Mouse (Mus musculus) retina, adult 2 months (tissue): Measurements from ENCODE around the gene Prg3.
A peak's percentile ranks its signal among the peaks of the same experiment; 100 is the strongest.

ENCODE experiments used
- DNase-seq: peaks from one replicate; pipeline ENCODE4 v3.0.0-alpha.2; 2012; ENCODE audit warnings: low read depth, low spot score

Prg3 gene

DNA sequence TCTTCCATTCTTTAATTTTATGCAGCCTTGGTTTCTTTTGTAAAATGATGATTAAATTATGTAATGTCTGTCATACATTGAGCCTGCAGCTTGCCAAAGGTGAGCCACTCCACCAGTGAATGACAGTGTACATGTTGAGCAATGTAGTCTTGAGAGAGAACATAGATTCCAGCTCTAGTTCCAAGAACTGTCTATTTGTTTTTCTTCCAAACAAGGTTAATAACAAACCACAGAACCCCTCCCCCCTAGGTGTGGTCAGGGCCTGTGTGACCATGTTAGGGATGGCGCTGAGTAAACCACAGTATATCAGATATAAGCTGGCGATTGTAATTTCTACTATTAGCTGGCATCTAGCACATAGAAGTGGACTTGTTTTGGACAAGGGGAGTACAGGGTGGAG lies 8.4 kb downstream of the Prg3 start:
- no peak for DNase-seq

DNA sequence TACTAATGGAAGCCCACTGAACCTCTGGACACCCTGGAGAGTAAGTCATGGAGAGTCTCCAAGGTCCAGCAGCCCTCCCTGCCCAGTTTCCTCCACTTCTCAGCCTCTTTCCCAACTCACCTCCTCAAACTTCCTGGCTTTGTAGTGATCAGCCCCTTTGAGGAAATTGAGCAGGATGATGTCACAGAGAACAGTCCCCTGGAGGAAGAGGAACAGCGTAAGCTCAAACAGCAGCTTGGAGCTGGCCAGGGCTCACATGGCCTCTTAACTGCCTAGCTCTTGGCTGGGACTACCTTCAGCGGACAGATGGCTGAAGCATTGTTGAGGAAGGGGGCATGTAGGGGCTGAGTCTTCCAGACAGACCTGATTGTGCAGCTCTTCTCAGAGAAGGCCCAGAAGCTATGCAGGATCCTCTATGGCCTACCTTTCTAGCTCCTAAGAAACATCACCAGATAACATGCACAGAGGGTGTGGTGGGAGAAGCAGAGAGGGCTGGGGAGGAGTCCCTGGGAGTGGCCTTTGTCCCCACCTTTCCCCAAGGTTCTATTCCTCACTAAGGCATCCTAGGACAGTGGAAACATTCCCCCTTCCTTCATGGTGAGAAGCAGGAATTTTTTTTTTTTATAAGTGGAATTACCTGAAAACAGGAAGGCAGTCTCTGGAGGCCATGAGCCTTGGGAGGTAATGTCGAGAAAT lies 11.6 kb downstream of the Prg3 start:
- DNase-seq = no peak

DNA sequence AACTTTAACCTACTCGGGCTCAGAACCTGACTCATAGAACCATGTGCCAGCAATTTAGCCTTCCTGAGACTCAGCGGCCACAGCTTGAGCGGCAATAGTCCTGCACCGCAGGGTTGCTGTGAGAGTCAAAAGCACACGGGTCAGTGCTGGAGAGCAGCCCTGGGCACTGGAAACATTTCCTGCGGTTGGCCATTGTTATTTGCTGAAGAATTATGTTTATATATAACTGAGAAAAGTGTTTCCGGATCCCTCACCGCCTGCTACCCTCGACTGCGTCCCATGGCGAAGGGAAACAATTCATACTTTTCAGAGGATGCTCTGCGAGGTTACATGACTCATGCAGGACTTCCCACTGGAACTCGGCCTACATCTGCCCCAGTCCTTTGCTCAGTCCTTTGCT lies 13.5 kb downstream of the Prg3 start:
- no peak for DNase-seq

DNA sequence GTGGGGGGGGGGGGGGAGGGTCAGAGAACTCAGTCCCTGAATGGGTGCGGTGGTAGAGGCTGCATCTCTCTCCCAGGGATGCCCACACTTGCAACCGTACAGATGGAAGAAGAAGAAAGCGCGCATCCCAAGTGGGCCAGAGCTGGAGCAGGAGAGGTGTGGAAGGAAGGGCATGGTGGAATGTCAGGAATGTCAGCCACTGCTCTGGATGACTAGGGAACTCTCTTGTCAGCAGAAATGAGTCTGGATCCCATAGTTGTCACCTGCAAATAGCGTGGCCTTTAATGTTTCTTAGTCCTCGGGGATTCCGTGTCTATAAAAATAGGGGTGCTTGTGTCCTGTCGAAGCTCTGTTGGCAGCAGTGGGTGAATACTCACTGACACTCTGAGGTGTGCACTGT lies 14.6 kb downstream of the Prg3 start:
- DNase-seq = no peak

DNA sequence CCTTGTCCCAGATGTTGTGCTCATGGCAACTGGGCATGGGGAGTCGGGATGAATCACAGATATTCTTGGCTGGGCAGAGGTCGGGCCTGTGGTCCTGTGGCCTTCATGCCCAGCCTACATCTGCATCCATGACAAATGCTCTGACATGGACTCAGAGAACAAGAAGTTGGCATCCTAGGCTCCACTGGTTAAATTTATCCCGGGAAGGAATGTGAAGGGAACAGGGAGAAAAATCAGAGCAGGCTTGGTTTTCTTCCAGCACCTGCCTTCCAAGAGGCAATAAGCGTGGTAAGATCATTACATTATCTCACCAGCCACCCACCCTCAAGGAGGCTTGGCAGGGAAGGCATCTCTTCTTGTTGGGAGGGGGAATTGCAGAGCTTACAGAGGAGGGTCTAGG lies 16.3 kb downstream of the Prg3 start:
- DNase-seq = no peak

DNA sequence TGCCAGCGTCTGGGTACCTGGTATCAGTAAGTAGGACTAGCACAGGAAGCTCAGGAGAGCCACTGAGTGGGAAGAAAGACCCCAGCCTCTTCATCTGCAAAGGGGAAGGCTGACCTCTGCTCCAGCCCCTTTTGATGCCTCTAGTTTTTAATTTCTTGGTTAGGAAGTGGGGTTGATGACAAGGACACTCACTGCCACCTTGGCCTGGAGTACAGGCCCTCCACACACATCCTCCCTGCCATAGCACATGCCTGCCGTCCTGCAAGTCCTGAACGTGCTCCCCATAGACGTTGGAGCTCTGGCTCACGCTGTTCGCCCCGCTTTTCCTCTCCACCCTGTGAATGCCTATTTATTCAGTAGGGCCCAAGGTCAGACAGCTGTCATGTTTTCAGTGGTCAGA lies 18.6 kb downstream of the Prg3 start:
- DNase-seq = no peak

DNA sequence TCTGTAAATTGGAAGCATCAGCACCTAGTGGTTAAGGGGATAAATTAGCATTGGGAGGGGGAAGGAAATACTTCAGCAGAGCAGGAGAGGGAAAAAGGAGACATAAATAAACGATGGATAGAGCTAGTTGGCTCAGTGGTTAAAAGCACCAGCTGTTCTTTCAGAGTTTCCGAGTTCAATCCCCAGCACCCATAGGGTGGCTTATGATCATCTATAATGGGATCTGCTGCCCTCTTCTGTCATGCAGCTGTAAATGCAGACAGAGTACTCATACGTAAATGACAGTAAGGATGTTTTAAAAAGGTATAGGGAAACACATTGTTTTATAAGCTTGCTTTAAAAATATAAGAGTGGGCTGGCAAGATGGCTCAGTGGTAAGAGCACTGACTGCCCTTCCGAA lies 19.7 kb downstream of the Prg3 start:
- no peak for DNase-seq

DNA sequence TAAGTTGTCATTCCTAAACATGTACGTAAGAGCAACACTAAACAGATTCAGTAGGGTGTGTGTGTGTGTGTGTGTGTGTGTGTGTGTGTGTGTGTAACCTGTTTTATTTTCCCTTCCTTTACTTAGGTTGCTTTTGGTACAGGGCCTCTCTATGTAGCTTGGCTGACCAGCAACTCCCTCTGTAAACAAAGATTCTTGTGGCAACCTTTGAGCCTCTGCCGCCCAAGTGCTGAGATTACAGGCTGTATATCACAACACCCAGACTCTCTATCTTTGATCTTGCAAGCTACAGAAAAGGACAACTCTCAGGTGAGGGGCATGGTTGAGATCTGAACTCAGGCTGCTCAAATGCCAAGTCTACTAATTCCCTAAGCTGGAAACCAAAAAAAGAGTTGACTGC lies 21.2 kb downstream of the Prg3 start:
- DNase-seq = no peak

DNA sequence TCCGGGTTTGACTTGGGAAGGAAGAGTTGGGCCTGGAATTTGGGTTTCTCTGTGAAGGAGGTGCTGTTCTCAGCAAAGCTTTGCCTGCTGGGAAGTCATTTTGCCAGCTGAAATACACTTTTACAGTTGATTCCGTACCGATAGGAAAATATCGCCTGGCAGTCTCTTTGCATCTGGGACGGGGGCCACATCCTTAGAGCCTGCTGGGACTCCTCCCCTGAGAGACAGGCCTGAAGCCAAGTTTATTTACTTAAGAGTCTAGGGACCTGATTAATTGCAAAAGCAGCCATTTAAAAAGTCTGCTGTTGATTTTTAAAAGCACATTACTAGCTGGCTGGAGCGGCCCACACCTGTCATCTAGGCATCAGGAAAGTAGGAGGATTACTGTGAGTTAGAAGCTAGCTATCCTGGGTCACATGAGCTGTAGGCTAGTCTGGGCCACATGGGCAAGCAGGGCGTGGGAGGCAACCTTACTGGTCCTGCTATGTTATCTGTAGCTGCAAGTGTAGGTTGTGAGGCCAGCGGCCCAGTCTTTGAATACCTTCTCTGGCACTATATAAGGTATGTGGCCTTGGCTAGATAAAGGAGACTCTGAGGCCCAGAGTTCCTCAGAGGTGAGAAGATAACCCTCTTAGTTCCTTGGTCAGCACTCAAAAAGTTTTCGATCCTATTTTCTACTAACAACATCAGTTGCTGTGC lies 24.0 kb downstream of the Prg3 start:
- DNase-seq = no peak

DNA sequence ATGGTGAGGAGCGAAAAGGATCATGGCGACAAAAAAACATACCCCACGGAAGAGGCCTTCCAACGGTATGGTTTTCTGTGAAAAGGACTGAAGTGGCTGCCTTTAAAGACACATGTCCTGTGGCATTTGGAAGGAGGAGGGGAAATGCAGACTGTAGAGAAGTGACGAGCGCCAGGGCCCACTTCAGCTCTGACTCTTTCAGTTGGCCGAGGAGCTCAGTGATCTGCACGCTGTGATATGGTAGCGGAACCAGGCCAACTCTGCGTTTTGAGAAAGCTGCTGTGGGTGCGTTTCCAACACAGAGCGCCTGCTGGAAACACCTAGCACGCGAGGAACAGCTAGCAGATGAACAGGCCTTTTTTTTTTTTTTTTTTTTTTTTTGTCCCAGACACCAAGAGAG lies 24.7 kb downstream of the Prg3 start:
- no peak for DNase-seq

DNA sequence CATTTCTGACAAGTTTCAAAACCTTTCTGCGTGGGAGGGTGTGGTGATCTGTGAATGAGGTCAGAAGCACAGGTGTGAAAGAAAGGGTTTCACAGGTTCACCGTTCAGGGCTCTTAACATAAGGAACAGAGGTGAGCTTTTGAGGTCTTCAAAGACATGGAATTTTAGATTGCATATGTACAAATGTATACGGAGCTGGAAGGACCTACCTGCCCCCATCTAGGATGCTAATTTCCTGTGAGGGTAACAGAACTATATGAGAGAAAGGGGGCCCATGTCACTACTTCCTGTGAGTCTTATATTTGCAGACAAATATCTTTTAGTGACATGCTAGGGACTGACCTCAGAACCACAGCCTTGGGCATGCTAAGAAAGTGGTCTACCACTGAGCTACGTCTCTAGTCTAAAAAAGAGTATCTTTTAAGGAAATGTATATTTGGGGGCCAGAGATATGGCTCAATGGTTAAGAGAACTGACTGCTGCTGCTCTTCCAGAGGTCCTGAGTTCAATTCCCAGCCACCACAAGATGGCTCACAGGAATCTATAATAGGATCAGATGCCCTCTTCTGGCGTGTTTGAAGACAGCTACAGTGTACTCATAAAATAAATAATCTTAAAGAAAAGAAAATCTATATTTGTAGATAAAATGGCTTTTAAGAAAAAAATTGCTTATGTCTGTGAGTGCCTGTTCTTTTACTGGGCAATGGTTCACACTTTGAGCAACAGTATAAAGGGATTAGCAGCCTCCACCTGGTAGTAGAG lies 26.0 kb downstream of the Prg3 start:
- DNase-seq = no peak

DNA sequence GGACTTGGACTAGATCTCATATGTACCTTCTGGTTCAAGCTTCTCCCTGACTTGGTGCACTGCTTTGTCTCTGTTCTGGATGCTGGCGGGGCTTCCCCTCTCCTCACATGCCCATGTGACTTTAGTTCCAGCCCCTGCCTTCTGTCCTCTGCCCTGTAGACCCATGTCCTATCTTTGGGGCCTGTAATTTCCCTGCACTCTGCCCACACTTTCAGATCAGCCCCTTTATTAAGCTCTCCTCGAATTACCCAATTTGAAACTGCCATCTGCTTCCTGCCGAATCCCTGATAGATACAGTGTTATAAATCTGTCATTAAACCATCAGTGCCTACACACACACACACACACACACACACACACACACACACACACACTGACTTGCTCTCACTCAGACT lies 26.6 kb downstream of the Prg3 start:
- DNase-seq = no peak

DNA sequence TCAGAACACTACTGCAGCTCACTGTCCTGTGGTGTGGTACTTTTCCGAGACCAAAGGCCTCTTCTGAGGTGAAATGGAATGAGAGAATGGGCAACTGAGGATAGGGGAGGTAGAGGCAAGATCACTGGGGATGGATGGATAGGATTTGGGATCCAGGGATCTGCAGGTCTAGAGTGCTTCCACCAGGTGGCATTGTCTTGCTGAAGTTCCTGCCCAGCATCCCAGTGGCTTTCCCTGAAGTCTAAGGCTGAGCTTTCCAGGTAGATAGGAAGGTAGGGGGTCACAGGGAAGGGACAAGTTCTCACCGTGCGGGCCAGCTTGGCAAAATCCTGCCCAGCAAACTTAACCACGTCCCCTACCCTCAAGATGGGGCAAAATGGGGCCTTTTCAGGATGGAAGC lies 34.0 kb downstream of the Prg3 start:
- DNase-seq = no peak

DNA sequence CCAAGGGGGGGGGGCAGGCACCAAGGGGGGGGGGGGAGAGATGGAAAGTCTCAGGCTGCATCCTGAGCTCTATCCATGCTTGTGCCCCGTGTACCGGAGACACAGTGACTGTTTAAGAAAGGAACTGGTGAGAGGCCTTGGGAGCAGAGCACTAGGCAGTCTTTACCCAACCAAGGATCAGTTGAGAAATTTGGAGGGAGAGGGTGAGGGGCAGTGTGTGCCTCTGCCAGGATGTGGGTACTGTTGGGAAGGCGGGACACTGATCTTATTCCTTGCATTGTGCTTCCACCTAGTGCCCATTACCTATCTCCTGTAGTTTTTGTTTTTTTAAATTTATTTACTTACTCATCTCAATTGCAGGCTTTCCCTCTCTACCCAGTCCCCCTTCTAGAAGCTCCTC lies 38.2 kb downstream of the Prg3 start:
- no peak for DNase-seq

DNA sequence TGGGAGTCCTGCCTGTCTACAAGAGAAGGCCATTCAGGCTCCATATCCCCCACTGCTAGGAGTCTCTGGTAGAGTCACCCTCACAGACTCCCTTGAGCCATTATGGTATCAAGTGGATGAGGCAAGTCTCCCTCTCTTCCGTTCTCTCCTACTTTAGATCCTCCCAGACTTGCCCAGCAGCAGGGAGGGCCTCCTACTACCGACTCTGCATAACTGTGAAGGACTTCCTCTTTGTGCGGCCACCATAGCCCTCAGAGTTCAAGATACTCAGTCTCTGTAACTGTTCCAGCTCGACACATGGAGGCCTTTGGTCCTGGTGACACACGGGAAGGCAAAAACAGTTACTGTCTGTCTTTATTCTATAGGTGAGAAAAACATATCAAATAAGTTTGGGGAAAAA lies 39.3 kb downstream of the Prg3 start:
- DNase-seq = no peak

DNA sequence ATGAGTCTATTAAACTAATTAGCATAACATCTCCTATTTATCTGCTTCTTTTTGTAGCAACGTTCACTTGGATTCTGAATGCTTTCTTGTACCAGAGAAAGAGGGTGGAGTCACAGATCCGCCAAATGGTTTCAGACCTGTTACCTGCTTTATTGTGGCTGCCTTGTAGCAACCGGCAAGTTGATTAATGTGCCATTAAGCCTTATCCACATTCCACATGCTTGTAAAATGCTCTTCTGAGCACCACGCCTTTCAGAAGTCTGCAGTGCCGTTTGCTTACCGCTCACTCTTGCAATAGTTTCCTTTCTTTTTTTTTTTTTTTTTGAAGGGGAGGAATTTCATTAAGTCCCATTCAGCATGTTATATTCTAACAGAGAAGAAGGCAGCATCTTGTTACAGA lies 41.9 kb downstream of the Prg3 start:
- no peak for DNase-seq

DNA sequence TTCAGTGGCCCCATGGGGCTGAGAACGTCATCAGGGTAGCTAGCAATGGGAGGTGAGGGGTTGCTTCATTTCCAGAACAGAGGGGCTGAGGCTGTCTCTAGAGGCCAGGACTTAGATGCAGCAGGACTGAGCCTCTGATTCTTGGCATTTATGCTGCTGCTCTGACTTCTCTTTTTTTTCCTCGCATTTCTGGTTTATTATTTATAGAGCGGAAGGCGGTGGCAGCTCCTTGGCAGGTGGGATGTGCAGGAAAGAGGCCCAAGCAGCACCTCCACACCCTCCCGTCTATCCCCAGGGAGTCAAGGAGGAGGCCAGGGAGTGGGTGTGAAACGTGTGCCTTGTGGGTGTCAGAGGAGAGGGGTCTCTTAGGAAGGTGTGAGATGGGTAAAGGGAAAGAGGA lies 43.0 kb downstream of the Prg3 start:
- DNase-seq = no peak

DNA sequence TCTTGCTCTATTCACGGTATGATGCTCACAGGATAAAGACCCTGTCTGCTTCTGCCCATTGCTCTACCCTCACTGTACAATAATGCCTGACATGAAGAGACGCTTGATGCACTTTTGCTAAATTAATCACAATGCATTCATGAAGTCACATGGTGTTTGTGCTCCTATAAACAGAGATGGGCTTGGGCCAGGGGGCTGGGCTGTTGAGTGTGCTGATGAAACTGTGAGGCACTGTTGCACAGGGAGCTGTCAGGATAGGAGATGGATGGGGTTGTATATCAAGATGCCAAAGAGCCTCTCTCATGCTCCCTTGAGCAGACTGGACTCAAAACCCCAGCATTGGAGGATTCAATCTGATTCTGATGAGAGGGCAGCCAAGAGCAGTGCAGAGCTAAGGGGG lies 45.1 kb downstream of the Prg3 start:
- DNase-seq = no peak

DNA sequence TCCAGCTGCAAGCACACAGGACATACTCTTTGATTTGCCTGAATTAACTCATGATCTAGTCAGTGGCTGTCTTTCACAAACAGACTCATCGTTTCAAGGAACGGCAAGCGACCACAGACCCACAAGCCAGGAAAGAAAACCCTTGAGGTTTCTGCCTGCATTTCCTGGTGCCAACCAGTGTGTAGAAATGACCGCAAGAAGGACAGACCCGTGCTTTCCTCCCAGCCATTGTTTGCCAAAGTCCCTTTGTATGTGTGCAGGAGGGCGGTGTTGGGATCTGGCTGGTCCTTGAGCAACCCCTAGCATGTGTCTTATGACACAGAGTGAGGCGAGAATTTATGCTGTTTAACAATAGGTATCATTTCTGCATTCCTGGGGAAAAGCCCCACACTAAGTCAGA lies 46.2 kb downstream of the Prg3 start:
- DNase-seq = no peak

DNA sequence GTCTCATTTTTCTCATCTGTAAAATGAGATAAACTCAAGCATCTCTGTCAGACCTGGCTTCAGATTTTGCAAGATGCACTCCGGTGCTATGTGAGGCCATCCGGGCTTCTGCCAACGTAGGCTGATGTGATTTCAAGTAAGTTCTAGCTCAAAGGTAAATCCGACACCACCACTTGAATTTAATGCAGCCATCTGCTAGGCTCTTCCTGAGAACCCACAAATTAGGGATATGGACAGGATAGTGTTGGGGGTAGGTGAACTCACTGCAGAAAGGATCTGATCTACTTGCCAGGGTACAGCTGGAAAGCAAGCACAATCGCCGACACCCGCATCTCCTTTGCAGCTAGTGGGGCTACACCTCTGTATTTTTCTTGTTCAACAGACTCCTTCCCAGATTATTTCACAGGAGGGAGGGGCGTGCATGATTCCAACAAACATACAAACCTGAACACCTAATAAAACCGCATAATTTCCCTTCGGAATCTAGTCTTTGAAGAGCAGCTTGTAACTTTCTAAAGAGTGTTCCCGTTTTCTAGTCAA lies 48.6 kb downstream of the Prg3 start:
- DNase-seq = no peak

DNA sequence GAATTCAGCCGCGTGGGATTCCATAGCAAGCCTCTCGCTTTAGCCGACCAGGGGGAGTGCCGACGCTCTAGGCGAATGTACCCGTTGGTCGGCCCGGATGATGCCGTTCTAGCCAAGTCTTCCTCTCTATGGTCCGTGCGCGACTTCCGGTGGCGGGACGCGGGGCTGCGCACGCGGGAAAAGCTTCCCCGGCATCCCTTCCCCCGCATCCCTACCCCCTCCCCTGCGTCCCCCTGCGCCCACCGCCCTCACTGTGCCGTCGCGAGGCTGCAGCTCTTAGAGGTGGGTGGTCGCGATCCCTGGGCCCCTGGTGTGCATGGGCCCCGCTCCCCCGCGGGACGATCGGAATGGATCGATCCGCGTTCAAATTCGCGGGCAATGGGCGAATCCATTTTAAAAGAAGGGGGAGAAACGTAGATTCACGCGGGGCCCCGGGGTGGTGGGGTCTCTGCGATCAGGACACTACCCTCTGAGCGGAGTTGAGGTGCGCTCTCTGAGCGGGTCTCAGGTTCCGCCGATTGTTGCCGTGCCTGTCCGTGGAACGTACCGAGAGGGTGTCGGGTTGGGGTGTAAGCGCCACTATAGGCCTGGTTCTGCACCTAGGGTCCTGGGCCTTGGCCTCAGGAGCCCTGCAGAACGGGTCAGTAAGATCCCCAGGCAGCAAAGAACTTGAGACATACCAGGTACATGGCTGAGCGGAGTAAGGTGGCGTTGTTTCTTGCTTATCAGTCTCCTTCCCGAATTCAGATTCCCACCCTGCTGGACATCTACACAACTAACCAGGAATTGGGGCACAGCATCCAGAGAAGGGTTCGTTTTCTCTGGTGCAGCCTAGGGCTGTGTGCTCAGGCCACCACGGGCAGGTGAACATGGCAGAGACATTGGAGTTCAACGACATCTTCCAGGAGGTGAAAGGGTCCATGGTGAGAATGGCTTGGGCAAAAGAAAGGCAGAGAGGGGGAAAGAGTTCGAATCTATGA lies 49.3 kb downstream of the Prg3 start, which contains the start of the genes Ssrp1 and P2rx3:
Gene Ssrp1, plus strand, starts transcription at position 188 of the 980 bp plus-strand sequence.
Gene P2rx3, minus strand, starts transcription at position 416 of the 980 bp plus-strand sequence.
- peak; percentile 90 for DNase-seq
